Mouse (Mus musculus): Measurements from ENCODE around the gene Rtn4ip1.
"Not testable (repeated sequence)": the region's sequence is repeated elsewhere in the genome, so short reads cannot be mapped to it uniquely, and the experiment has no call there.

Gene Rtn4ip1

GRCm38 (mm10) chr10:43927736-43928135 is 26.1 kb downstream of the Rtn4ip1 start:
- no peak for DNase-seq (ENCODE audit: extremely low spot score, low spot score)

- no peak for DNase-seq (ENCODE audit: extremely low spot score, low spot score)
These were observed 27.0 kb downstream of the Rtn4ip1 start for GRCm38 (mm10) chr10:43928596-43928995.

- no peak for DNase-seq (ENCODE audit: extremely low spot score, low spot score)
These were observed 37.6 kb downstream of the Rtn4ip1 start for GRCm38 (mm10) chr10:43939136-43939662.

GRCm38 (mm10) chr10:43943736-43944135 is 42.1 kb downstream of the Rtn4ip1 start:
- DNase-seq (ENCODE audit: extremely low spot score, low spot score) = no peak

GRCm38 (mm10) chr10:43945435-43945834 is 43.8 kb downstream of the Rtn4ip1 start:
- DNase-seq (ENCODE audit: extremely low spot score, low spot score) = no peak

GRCm38 (mm10) chr10:43953942-43954341 is 52.3 kb downstream of the Rtn4ip1 start:
- peak; percentile 74 for DNase-seq (ENCODE audit: extremely low spot score, low spot score)

GRCm38 (mm10) chr10:43964943-43965342 is 63.3 kb downstream of the Rtn4ip1 start:
- no peak for DNase-seq (ENCODE audit: extremely low spot score, low spot score)

- no peak for DNase-seq (ENCODE audit: extremely low spot score, low spot score)
These were observed 71.6 kb downstream of the Rtn4ip1 start for GRCm38 (mm10) chr10:43973244-43973643.

- no peak for DNase-seq (ENCODE audit: extremely low spot score, low spot score)
These were observed 75.7 kb downstream of the Rtn4ip1 start for GRCm38 (mm10) chr10:43977353-43977752.

GRCm38 (mm10) chr10:43980080-43980479 is 78.5 kb downstream of the Rtn4ip1 start:
- no peak for DNase-seq (ENCODE audit: extremely low spot score, low spot score)

- DNase-seq (ENCODE audit: extremely low spot score, low spot score) = not testable (repeated sequence)
These were observed 79.1 kb downstream of the Rtn4ip1 start for GRCm38 (mm10) chr10:43980742-43981141.

GRCm38 (mm10) chr10:43982470-43982869 is 80.9 kb downstream of the Rtn4ip1 start:
- DNase-seq (ENCODE audit: extremely low spot score, low spot score) = no peak

GRCm38 (mm10) chr10:43983241-43983640 is 81.6 kb downstream of the Rtn4ip1 start:
- no peak for DNase-seq (ENCODE audit: extremely low spot score, low spot score)

GRCm38 (mm10) chr10:43983866-43984265 is 82.3 kb downstream of the Rtn4ip1 start:
- no peak for DNase-seq (ENCODE audit: extremely low spot score, low spot score)

GRCm38 (mm10) chr10:43991268-43991667 is 89.7 kb downstream of the Rtn4ip1 start:
- no peak for DNase-seq (ENCODE audit: extremely low spot score, low spot score)

- no peak for DNase-seq (ENCODE audit: extremely low spot score, low spot score)
These were observed 90.9 kb downstream of the Rtn4ip1 start for GRCm38 (mm10) chr10:43992506-43992905.

- DNase-seq (ENCODE audit: extremely low spot score, low spot score) = no peak
These were observed 91.6 kb downstream of the Rtn4ip1 start for GRCm38 (mm10) chr10:43993198-43993597.

- DNase-seq (ENCODE audit: extremely low spot score, low spot score) = no peak
These were observed 94.4 kb downstream of the Rtn4ip1 start for GRCm38 (mm10) chr10:43995858-43996650.

GRCm38 (mm10) chr10:43997276-43997675 is 95.7 kb downstream of the Rtn4ip1 start:
- no peak for DNase-seq (ENCODE audit: extremely low spot score, low spot score)

- no peak for DNase-seq (ENCODE audit: extremely low spot score, low spot score)
These were observed 96.4 kb downstream of the Rtn4ip1 start for GRCm38 (mm10) chr10:43998023-43998422.

GRCm38 (mm10) chr10:43998503-43999082 is 97.0 kb downstream of the Rtn4ip1 start:
- no peak for DNase-seq (ENCODE audit: extremely low spot score, low spot score)

- DNase-seq (ENCODE audit: extremely low spot score, low spot score) = no peak
These were observed 98.7 kb downstream of the Rtn4ip1 start for GRCm38 (mm10) chr10:44000156-44000865.
